Mouse (Mus musculus): Measurements from ENCODE around the gene Adamts18.

The Adamts18 gene

DNA sequence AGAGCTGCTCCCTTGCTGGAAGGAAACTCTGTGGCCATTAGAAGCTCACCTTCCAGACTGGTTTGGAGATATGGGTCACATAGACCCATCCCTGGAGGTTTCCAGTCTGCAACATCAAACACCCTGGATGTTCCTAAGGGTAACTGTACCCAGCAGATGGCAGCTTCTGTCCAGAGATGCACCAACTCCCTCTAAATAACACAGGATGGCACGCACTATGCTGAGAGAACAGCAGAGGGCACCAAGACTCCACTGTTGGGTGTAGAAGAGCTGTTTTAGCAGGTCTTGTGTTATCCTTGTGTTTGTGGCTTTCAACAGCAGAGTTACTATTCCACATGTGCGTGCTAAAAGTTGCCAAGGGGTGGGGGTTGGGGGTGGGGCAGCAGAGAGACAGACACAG lies 184.0 kb downstream of the Adamts18 start:
- in situ Hi-C loops (cut with MboI): no loop called here

GRCm38 (mm10) chr8:113660128-113660527 lies 188.4 kb downstream of the Adamts18 start:
- in situ Hi-C loops (cut with MboI): no loop called here

DNA sequence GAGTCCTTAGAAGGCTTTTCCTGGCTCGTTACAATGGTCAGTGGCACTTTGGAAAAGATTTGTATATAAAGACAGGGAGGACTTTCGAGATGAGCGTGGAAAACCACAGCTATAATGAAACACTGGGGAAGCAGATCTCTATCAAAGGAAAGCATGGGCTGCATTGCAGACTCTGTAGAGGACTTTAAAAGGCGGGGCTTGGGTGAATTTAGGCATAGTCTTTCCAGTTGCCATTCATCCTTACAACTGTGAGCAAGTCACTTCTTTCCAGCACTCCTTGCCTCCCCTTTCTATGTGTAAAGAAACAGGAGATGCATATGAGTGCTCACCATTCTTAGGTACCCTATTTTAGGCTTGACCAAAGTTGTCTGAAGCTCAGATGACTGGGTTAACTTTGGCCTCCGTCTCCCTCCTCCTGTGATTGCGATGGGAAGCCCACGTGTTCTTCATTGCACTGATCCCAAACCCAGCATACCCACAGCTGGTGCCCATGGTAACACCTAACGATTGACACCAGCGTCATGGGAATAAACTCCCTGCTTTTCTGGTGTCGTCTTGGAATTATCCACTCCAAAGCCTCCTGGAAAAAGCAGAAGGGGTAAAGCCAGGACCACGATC lies 191.7 kb downstream of the Adamts18 start:
- in situ Hi-C loops (cut with MboI): no loop called here

DNA sequence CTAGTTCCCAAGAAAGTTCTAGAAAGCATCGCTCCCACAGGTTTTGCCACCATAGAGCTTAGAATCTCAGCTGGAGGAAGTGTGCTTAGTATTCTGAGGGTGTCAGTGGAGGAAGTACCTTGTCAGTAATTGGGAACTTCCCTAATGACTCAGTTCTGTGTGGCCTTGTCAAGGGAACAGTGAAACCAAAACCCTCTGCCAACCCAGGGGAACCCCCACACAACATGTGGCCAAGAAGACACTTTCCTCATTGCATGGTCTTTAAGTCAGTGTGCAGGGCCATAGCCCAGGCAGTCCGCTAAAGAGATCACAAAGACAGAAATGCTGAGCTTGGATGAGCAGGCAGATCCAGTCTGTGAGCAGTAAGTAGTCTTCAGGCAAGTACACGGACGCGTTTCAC lies 192.4 kb downstream of the Adamts18 start:
- in situ Hi-C loops (cut with MboI): no loop called here

DNA sequence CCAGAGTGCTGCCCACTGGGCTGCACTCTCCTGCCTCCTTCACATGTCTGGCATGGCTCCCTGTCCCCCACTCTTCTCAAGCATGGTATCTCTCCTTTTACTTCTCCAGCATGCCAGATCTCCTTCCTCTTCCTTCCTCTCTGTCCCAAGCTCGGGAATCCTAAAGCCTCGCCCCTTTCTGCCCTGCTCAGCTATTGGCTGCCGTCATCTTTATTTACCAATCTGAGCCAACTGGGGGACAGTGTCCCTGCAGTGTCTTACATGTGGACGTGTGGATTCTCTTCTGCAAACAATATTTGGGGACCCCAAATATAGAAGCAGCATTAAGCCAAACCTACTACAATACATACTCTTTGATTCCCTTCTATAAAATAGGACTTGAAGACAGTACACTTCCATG lies 195.4 kb downstream of the Adamts18 start:
- in situ Hi-C loops (cut with MboI): no loop called here

DNA sequence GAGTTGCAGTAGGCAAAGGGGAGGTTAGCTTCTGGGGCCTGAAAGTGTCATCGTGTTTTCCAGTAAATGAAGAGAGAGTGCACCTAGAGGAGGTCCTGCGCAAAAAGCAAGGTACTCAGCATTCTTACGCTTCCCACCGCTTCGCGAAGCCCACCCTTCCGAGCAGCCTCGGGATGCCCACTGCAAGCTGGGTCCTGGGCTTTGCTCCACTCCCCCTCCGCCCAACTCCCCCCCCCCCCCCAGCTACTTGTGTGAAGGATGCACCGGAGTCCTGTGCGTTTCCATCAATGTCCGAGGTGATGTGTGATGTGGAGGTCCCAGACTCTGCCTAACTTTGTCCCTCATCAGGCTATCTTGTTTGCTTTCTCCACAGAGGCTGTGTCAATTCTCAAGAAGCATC lies 196.1 kb downstream of the Adamts18 start:
- in situ Hi-C loops (cut with MboI): no loop called here

Data from mature B cell (primary cell).